Mouse (Mus musculus) bone marrow macrophage, adult 2 months (primary cell): Measurements from ENCODE around the gene Plch1.

Experiments used
- CTCF ChIP-seq: IDR thresholded peaks from 2 replicates; pipeline ENCODE4 v1.5.1; 2012; ENCODE audit warnings: low read depth, mild to moderate bottlenecking, low read length, moderate library complexity
- POLR2A ChIP-seq: IDR thresholded peaks from 2 replicates; pipeline ENCODE4 v1.6.1; 2012; ENCODE audit warnings: mild to moderate bottlenecking, low read depth, low read length, borderline replicate concordance

- no peak for TF ChIP-seq CTCF
- TF ChIP-seq POLR2A, result no peak
Measured at GRCm38 (mm10) chr3:63836937-63837632, 62.2 kb downstream of the Plch1 start.
